Mouse (Mus musculus) left cerebral cortex, postnatal 10 days (tissue): ENCODE measurements around the gene Fam43b. TPM values are rescaled to one million over a fixed set of nuclear protein-coding genes. Genes with fewer than 3 reads are reported as not detected.

Source experiments
- DNase-seq, 2 experiments: peaks; one replicate each; pipeline ENCODE4 v3.0.0; 2021 to 2022; ENCODE audit warnings: low spot score in 2 of 2, mixed read lengths in 1 of 2; ENCODE audit errors: extremely low spot score in 1 of 2
- intact Hi-C: fragments of 180-260 bp; cut with DNase I; formaldehyde crosslinking; loops from one replicate; pipeline ENCODE4 v1.15.1; 2025
- total RNA-seq, 2 experiments: library from RNA; stranded (reverse); gene quantifications; 2 replicates each; pipeline ENCODE4 v1.2.3; 2021

Gene Fam43b
- total RNA-seq, 2 experiments from 2014 or later, result 33.5 to 39.5 TPM

DNA sequence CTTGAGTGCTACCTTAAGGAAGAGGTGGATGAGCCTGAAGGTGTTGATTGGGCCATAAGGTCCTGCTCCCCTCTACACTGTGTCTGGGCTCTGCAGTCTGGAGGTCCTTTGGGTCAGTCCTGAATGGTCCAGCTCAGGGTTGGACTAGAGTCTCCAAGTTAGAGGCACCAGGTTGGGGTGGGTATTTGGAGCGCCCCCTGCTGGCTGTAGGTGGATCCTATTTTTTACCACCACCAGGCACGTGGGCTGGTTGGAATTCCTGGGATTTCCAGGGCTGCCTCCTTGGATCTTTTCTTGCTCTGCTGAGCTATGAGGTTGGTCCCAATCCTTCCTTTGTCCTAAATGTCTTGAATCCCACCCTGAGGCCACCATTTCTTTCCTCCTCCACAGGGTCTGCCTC, 8.5 kb upstream of the Fam43b start:
- DNase-seq, result no peak
- intact Hi-C loops, result no loop called here

GRCm38 (mm10) chr4:138396711-138397110, 383 bp upstream of the Fam43b start:
- intact Hi-C loops, result no loop called here
- no peak for DNase-seq

GRCm38 (mm10) chr4:138395087-138395970, 999 bp downstream of the Fam43b start:
- peak in 1 of 2 experiments; percentile 64 for DNase-seq
- intact Hi-C loops, result no loop called here

GRCm38 (mm10) chr4:138393703-138394102, 2.6 kb downstream of the Fam43b start:
- no peak for DNase-seq
- intact Hi-C loops, result no loop called here

GRCm38 (mm10) chr4:138383789-138384188, 12.5 kb downstream of the Fam43b start:
- intact Hi-C loops, result no loop called here
- no peak for DNase-seq

- no peak for DNase-seq
- intact Hi-C loops, result no loop called here
Observed at GRCm38 (mm10) chr4:138382462-138382861, 13.9 kb downstream of the Fam43b start.

GRCm38 (mm10) chr4:138380132-138380689, 16.1 kb downstream of the Fam43b start:
- no peak for DNase-seq
- intact Hi-C loops, result no loop called here

DNA sequence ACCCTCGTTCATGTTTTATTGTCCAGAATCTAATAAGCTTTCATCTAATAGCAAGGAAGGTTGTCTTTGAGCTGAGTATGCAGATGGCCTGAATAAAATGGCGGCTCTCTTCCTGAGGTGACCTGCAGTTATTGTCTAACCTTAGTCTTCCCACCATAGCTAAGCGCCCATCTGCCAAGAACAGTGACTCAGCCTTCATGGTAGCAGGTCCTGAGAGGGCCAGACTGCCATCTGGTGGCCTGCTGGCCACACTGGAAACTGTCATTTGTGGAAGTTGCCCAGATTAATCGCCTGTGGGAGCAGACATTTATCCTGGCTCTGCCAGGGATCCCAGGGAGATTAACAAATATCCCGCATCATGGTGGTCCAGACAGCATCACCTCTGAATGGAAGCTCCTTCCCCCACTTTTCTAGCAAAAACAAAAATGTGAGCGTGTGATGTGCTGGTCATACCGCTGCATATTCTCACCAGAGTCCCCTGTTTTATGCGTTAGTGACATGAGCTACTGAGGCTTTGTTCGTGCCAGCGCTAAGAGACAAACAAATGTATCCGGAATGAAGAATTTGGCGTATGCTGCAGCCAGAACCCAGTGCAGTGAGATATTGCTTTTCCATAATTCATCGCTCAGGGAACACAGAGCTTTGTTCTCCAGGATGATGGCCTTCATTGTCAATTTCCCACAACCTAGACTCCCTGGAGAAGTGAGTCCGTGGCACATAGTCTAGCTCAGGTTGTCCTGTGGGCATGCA, 17.1 kb downstream of the Fam43b start:
- peak; percentile 58 to 71 for DNase-seq
- intact Hi-C loops, result loop anchor here (5.0 kb wide), 1 partner anchor 52 kb away; the partner anchor contains the start of gene Pink1

DNA sequence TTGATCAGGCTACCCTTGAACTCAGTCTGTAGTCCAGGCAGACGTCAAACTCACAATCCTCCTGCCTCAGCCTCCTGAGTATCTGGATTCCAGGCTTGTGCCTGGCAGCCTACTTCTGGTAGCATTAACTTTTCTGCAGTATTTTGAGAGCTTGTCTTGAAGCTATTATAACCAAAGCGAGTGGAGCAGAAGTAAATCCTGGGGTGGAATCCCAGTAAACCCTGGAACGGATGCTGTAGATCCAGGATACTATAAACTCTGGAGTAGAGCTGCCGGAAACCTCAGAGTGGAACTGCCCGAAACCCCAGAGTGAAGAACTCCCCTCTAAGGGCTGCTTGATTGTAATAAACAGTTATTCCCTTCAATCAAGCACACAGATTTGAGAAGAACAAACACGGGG, 18.8 kb downstream of the Fam43b start:
- intact Hi-C loops, result loop anchor here (5.0 kb wide), 1 partner anchor 50 kb away; the partner anchor contains the start of gene Pink1
- DNase-seq, result peak in 1 of 2 experiments; percentile 34

DNA sequence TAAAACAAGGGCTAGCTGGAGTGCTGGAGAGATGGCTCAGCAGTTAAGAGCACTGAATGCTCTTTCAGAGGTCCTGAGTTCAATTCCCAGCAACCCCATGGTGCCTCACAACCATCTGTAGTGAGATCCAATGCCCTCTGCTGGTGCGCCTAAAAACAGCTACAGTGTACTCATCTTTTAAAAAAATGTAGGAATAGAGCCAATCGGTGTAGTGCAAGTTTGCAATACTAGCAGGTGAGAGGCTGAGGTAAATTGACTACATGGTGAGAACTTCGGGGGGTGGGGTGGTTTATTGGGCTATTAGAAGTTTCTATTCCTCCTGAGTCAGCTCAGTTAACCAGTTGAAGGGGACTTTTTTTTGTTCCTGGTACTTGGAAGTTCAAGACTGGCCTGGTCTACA, 21.2 kb downstream of the Fam43b start:
- intact Hi-C loops, result loop anchor here (5.0 kb wide), 1 partner anchor 48 kb away; the partner anchor contains the start of gene Pink1
- no peak for DNase-seq

DNA sequence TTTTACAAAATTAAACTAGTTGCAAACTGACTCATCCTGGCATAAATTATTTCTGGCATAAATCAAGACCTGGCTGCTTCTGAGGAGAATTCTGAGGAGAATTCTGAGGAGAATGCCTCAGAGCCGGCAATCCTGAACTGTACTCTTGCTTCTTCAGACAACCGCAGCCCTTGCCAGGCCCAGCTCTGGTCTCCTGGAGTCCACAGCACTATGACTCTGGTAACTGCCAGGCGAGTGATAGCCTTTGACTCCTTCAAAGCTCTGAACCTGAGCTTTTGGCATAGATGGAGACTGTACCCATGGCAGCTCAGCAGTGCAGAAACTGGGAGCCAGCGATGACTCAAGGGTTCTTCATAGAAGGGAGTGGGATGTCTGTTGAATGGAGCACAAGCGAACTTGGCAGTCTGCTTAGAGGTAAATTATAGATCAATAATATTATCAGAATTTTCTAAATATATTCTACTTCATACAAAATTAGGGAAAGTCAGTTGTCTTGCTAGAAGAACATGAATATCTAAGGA, 25.3 kb downstream of the Fam43b start:
- intact Hi-C loops, result no loop called here
- DNase-seq, result no peak

GRCm38 (mm10) chr4:138368498-138369260, 27.6 kb downstream of the Fam43b start:
- DNase-seq, result no peak
- intact Hi-C loops, result no loop called here

- intact Hi-C loops, result no loop called here
- DNase-seq, result peak in 1 of 2 experiments; percentile 90
Observed at GRCm38 (mm10) chr4:138367641-138368497, 28.5 kb downstream of the Fam43b start, which contains the start of gene Cda. Gene Cda (minus strand): TSS chr4:138367992.

DNA sequence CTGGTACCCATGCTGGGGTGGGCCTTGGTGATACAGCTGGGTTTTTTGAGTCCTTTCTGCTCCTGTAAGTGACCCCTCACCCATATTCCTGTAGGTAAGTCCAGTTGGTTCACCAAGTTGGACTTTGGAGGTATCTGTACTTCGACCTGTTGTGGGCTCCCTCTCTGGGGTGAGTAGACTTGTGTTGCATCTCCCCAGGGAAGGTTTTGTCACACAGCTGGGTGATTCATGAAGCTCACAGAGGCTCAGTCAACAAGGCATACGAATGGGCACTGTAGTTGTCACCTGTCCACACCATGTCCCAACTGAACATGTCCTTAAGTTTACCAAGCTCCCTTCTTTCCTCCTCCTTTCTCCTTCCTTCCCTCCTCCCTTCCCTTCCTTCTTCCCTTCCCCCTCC, 29.8 kb downstream of the Fam43b start:
- intact Hi-C loops, result no loop called here
- no peak for DNase-seq

GRCm38 (mm10) chr4:138363511-138363910, 32.8 kb downstream of the Fam43b start:
- DNase-seq, result no peak
- intact Hi-C loops, result no loop called here

- intact Hi-C loops, result no loop called here
- no peak for DNase-seq
Observed at GRCm38 (mm10) chr4:138362883-138363282, 33.4 kb downstream of the Fam43b start.

- intact Hi-C loops, result no loop called here
- DNase-seq, result no peak
Observed at GRCm38 (mm10) chr4:138361370-138361821, 34.9 kb downstream of the Fam43b start.
